Mouse (Mus musculus): ENCODE data around the gene 9530002B09Rik.

Gene 9530002B09Rik

GRCm38 (mm10) chr4:122688975-122689374 lies at the start of gene 9530002B09Rik:
9530002B09Rik (plus strand) TSS chr4:122689275.
- no peak for DNase-seq

Measured in thymus, postnatal 4 days (tissue).